Mouse (Mus musculus): ENCODE results near the gene Atp8a1.
A peak's percentile ranks its signal among the peaks of the same experiment; 100 is the strongest.

The Atp8a1 gene

GRCm38 (mm10) chr5:67633138-67633782, 214.0 kb downstream of the Atp8a1 start:
- DNase-seq (ENCODE audit: low spot score) = no peak

DNA sequence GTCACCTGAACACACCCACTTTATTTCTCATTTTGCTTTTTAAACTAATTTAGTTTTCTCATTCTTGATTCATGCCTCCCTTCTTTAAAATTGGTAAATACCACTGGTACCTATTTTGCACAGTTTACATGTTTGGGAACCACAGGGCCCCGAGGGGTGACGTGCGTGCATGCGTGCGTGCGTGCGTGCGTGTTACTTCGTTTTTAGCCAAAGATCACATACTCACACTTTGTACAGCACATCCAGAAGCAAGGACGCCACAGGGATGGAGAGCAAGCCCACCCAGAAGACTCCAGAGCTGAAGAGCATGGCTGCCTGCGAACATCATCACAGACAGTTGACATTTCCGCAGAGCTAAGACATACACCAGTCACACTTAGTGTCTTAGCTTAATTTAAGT, 216.0 kb downstream of the Atp8a1 start:
- DNase-seq (ENCODE audit: low spot score) = no peak

DNA sequence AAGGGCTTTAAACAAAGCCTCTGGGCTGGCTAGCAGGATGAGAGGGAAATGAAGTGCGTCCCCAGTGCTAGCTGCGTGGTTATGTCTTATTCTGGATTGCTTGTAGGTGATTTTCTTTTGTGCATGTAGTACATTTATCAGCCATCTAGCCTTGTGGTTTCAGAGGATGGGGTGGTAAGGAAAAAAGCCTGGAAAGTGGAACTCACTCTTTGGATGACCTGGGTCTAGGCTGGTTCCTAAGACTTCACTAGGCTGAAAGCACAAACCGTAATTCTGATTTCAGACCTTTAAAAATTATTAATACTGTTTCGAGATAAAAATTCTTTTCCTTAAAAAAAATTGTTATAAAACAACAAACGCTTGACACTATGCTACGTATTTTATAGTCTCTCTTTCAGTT, 217.4 kb downstream of the Atp8a1 start:
- no peak for DNase-seq (ENCODE audit: low spot score)

GRCm38 (mm10) chr5:67629440-67629839, 217.8 kb downstream of the Atp8a1 start:
- DNase-seq (ENCODE audit: low spot score) = no peak

DNA sequence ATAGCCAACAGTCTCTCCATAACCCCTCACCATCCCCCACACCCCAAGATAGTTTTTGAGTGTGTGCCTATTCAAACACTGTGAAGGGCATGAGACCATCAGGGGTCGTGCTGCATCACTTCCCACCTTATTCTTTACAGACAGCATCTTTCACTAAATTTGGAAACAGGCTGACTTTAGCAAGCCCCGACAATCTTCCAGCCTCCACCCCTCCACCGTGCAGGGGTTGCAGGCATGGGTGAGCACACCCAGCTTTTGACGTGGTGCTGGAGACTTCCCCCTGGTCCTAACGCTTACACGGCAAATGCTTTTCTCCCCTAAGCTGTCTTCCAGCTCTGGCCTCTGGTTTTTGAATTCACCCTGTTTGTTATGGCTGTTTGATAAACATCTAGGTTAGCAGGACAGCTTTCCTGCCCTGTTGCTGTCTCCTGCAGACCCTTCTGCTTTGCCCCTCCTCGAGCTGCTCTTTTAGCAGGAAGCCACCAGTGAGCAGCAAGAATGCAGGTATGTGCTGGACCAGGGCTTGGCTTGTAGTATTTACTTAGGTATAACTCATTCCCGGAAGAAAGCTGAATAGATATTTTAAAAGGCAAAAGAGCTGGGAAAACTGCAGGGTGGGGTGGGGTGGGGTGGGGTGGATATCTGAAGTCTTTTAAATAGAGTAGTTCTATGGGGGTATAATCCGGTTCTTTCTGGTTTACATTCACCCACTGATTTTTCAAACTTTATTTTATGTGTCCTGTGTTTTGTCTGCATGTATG, 218.9 kb downstream of the Atp8a1 start:
- no peak for DNase-seq (ENCODE audit: low spot score)

DNA sequence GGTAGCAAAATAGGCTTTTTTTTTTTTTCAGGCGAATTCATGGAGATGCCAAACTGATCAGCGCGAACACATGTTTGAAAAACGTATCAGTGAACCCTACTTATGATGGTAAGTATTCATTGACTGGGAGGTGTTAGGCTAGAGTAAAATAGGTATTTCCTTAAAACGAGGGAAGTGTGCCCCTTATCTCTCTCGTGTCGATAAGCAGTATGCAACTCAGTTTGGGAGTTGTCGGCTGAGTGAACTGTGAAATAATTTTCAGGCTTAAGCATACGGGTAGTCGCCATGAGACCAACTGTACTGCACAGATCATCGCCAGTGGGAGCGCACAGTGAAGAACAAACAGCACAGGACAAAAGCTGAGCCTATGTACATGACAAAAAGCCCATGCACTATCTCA, 226.0 kb downstream of the Atp8a1 start:
- no peak for DNase-seq (ENCODE audit: low spot score)

DNA sequence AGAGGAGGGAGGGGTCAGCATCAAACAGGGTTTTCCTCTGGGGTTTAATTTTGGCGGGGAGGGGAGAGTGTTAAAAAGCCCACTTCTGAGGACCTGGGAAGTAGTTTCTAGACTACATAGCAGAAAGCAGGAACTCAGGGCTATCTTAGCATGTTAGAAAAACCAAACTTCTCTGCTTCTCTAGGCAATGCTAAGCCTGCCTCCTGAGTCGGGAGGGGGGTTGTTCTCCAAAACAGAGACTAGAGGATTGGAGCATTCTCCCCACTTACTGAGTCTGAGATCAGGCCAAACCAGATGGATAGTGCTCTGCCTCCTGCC, 237.8 kb downstream of the Atp8a1 start:
- DNase-seq (ENCODE audit: low spot score) = no peak

GRCm38 (mm10) chr5:67608674-67609519, 238.3 kb downstream of the Atp8a1 start:
- no peak for DNase-seq (ENCODE audit: low spot score)

DNA sequence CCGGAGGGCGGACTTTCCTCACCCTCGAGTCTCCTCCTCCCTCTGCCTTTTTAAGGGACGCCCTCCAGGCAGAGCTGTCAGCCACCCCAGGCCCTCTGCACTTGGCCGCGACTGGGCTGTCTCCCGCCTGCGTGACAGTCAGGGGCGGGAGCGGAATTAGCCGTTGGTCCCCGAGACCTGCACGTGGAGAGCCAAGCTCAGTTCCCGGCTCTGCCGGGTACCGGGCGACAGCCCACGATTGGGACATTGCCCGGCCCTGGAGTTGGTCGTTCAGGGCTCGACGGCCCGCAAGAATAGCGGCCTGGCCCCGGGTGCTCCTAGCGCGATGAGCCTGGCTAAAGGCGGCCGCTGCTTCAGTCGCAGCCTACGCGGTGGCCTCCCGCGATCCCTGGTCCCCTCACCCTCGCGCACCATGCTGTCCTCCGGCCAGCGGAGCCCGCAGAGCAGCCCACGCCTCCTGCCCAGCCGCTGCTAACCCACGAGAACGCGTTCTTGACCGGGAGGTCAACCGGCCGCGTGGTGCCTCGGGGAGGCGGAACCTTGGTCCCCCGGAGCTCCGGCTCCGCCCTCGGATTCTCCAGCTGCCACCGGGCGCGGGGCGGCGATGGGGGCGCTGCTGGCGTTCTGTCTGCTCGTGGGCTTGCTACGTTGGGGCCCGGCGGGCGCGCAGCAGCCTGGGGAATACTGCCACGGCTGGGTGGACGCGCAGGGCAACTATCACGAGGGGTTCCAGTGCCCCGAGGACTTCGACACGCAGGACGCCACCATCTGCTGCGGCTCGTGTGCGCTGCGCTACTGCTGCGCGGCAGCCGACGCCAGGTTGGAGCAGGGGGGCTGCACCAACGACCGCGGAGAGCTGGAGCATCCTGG, 239.2 kb downstream of the Atp8a1 start, which contains the start of gene Shisa3:
TSS of gene Shisa3 (plus strand) at position 79 of the 870 bp plus-strand sequence.
- peak; percentile 35 for DNase-seq (ENCODE audit: low spot score)

GRCm38 (mm10) chr5:67606916-67607803, 240.1 kb downstream of the Atp8a1 start:
- no peak for DNase-seq (ENCODE audit: low spot score)

- DNase-seq (ENCODE audit: low spot score) = no peak
Measured at GRCm38 (mm10) chr5:67605951-67606350, 241.3 kb downstream of the Atp8a1 start.

DNA sequence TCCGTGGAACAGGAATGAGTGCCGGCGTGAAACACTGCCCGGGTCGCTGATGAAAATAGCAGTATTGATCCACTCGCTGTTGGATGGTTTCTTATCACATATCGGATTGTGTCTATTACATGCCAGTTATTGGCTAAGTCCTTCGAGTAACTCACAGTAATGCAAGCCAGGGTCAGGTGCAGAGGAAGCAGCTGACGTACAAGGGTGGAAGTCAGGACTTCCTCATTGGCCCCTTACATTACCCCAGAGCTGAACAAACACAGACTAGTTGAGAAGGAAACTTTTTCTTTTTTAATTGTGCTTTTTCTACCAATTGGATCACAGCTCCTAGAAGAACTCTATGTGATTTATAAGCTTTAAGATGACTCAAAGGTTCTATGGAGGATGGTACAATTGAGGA, 247.3 kb downstream of the Atp8a1 start:
- no peak for DNase-seq (ENCODE audit: low spot score)

- no peak for DNase-seq (ENCODE audit: low spot score)
Measured at GRCm38 (mm10) chr5:67595629-67596028, 251.6 kb downstream of the Atp8a1 start.

DNA sequence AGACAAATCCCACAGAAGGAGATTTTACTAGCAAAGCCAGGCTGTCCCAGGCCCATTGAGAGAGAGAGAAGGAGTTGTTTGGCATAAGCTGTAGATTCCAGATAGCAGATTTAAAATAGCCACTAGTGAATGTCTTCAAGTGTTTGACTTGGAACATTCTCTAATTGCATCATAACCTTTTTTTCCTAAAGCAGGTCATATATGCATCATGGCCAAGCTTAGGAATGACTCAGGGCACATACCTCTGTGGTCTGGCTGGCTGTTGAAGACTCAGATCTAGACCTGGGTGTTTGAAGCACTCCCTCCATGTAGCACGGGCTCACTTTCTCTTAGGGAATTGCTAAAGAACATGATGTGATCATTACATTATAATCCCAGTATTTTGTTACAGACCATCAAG, 252.2 kb downstream of the Atp8a1 start:
- no peak for DNase-seq (ENCODE audit: low spot score)

DNA sequence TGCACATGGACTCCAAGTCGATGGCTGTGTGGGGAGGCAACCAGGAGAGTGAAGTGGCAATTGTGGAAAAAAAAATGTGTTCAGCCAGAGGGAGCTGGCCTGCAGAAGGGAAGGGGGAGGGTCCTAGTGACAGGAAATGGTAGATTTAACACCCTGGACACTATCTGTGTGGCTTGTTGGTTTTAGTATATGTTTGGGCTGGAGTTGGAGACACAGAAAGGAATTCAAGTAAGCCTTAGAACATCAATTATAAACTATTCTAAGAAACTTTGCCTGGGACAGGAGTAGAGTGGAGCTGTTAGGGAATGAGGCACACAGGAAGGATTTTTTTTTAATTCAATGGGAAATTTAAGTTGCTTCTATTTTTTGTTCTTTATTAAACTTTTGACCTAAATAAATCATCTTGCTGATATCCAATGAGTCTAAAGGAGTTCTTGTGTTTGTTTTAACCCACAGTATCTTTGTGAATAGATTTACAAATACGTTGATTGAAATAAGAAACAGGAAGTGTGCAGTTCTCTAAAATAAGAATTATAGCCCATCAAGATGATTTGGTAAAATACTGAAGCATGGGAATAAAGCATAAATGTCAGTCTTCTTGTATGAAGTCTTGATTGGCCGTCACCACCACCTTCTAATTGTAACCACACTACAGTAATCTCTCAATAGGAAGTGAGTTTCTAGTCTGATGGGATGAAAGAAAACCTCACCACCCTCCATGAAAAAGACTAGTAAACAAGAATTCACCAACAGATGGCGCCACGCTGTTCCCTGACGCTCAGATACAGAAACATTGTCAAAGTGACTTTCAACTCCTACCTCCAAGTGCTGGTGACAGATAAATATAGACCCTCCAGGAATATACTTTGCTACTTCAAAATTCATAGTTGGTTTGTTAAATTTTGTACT, 267.3 kb downstream of the Atp8a1 start:
- DNase-seq (ENCODE audit: low spot score) = no peak

DNA sequence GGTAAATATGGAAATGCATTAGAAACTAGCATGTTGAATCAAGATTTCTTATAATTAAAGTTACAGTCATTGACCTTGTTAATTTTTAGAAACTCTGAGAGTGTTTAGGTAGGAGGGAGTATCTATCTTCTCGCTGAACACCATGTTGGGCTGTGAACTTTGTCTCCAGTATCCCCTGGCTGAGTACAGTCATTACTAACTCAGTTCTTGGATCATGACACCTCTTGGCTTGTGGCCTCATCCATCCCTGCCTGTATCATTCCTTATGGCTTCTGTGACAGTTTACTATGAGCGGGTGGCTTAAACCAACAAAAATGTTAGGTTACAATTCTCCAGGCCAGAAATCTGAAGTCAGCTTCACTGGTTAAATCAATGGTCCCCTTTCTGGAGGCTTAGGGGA, 271.5 kb downstream of the Atp8a1 start:
- no peak for DNase-seq (ENCODE audit: low spot score)

DNA sequence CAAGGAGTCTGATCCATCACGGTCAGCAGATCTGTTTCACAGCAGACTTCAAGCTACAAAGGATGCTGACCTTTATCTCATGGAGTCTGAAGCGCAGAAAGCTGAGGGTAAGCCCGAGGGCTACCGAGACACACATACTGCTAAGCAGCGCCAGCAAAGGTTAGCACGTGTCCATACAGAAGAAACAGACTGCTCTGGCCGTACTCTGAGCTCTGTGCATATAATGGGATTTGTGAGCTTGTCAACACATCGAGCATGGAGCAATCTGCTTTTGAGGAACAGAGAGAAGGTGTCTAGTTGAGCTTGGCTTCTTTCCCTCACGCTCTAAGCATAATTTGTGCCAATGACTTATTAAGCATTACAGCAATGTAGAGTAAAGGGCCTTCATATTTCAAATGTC, 273.2 kb downstream of the Atp8a1 start:
- DNase-seq (ENCODE audit: low spot score) = no peak

- DNase-seq (ENCODE audit: low spot score) = no peak
Measured at GRCm38 (mm10) chr5:67572552-67573155, 274.6 kb downstream of the Atp8a1 start.
